Mouse (Mus musculus): ENCODE measurements around the gene Alpl. TPM values are rescaled to one million over a fixed set of nuclear protein-coding genes. Genes with fewer than 3 reads are reported as not detected.

The Alpl gene
- polyA plus RNA-seq (2015; fragmentation: Nextera tagmentation; extraction: Ambion mirVana), result 9.8 and 10.5 TPM in 2 replicates

GRCm38 (mm10) chr4:137795611-137796557, at the start of gene Alpl:
Gene Alpl, minus strand, starts transcription at chr4:137796384.
- WGBS, result 1% methylated on average over 68 of the region's 78 CpGs
- peak within 1 kb of the TSS; percentile 92 for H3K4me2 ChIP-seq (ENCODE audit: low read depth, low read length)
- peak within 1 kb of the TSS; percentile 50 for H3K4me3 ChIP-seq (replicated peaks; ENCODE audit: low read length)
- peak within 1 kb of the TSS; percentile 59 for H3K9ac ChIP-seq (ENCODE audit: low read length)
- no peaks in the 10 kb centered on the region for H3K9me3 ChIP-seq (replicated peaks; ENCODE audit: control insufficient read depth, low read length)
- ATAC-seq (ENCODE audit: insufficient read depth, low FRiP score), result peak; percentile 68
- no peaks in the 10 kb centered on the region; the same call in none of the 2 replicates for H3K27me3 ChIP-seq (ENCODE audit: control insufficient read depth, insufficient read depth, low read length)
- no peaks in the 10 kb centered on the region for H3K36me3 ChIP-seq (ENCODE audit: control insufficient read depth, insufficient read depth, low read length)
- no peak within 1 kb of the TSS for H3K27ac ChIP-seq (ENCODE audit: low read length)
- peaks cover 13% of the 10 kb centered on the region for H3K4me1 ChIP-seq (ENCODE audit: control insufficient read depth, insufficient read depth, low read length)

- H3K4me3 ChIP-seq (replicated peaks; ENCODE audit: low read length), result no peak overlapping the region
- WGBS, result 22% methylated on average over 11 of the region's 11 CpGs
- H3K36me3 ChIP-seq (ENCODE audit: control insufficient read depth, insufficient read depth, low read length), result no peaks in the 10 kb centered on the region
- H3K27me3 ChIP-seq (ENCODE audit: control insufficient read depth, insufficient read depth, low read length), result no peaks in the 10 kb centered on the region
- no peak overlapping the region for H3K27ac ChIP-seq (ENCODE audit: low read length)
- H3K9ac ChIP-seq (ENCODE audit: low read length), result no peak overlapping the region
- no peaks in the 10 kb centered on the region for H3K4me1 ChIP-seq (ENCODE audit: control insufficient read depth, insufficient read depth, low read length)
- no peak overlapping the region for H3K4me2 ChIP-seq (ENCODE audit: low read depth, low read length)
- no peaks in the 10 kb centered on the region for H3K9me3 ChIP-seq (replicated peaks; ENCODE audit: control insufficient read depth, low read length)
- ATAC-seq (ENCODE audit: insufficient read depth, low FRiP score), result peak; percentile 62; the same call in 1 of the 2 replicates
These were observed 48.5 kb upstream of the Alpl start for GRCm38 (mm10) chr4:137844656-137845055.

GRCm38 (mm10) chr4:137839452-137839851, 43.3 kb upstream of the Alpl start:
- H3K4me3 ChIP-seq (replicated peaks; ENCODE audit: low read length), result no peak overlapping the region
- no peak overlapping the region for H3K9ac ChIP-seq (ENCODE audit: low read length)
- 75% methylated on average over 5 of the region's 5 CpGs for WGBS
- no peaks in the 10 kb centered on the region for H3K9me3 ChIP-seq (replicated peaks; ENCODE audit: control insufficient read depth, low read length)
- H3K27ac ChIP-seq (ENCODE audit: low read length), result no peak overlapping the region
- H3K4me2 ChIP-seq (ENCODE audit: low read depth, low read length), result no peak overlapping the region
- H3K27me3 ChIP-seq (ENCODE audit: control insufficient read depth, insufficient read depth, low read length), result no peaks in the 10 kb centered on the region
- H3K4me1 ChIP-seq (ENCODE audit: control insufficient read depth, insufficient read depth, low read length), result no peaks in the 10 kb centered on the region
- ATAC-seq (ENCODE audit: insufficient read depth, low FRiP score), result no peak
- no peaks in the 10 kb centered on the region for H3K36me3 ChIP-seq (ENCODE audit: control insufficient read depth, insufficient read depth, low read length)

GRCm38 (mm10) chr4:137838791-137839190, 42.6 kb upstream of the Alpl start:
- no peaks in the 10 kb centered on the region for H3K9me3 ChIP-seq (replicated peaks; ENCODE audit: control insufficient read depth, low read length)

GRCm38 (mm10) chr4:137837792-137838191, 41.6 kb upstream of the Alpl start:
- no peak for ATAC-seq (ENCODE audit: insufficient read depth, low FRiP score)

More at GRCm38 (mm10) chr4:137838791-137839190, 42.6 kb upstream of the Alpl start:
- no peak overlapping the region for H3K4me3 ChIP-seq (replicated peaks; ENCODE audit: low read length)
- H3K27me3 ChIP-seq (ENCODE audit: control insufficient read depth, insufficient read depth, low read length), result no peaks in the 10 kb centered on the region
- H3K4me1 ChIP-seq (ENCODE audit: control insufficient read depth, insufficient read depth, low read length), result no peaks in the 10 kb centered on the region
- 88% methylated on average over 2 of the region's 2 CpGs for WGBS
- H3K9ac ChIP-seq (ENCODE audit: low read length), result no peak overlapping the region
- H3K36me3 ChIP-seq (ENCODE audit: control insufficient read depth, insufficient read depth, low read length), result no peaks in the 10 kb centered on the region
- no peak for ATAC-seq (ENCODE audit: insufficient read depth, low FRiP score)
- H3K4me2 ChIP-seq (ENCODE audit: low read depth, low read length), result no peak overlapping the region
- H3K27ac ChIP-seq (ENCODE audit: low read length), result no peak overlapping the region

GRCm38 (mm10) chr4:137836741-137837140, 40.6 kb upstream of the Alpl start:
- Histone ChIP-seq H3K27ac (ENCODE audit: low read length) (no peak overlapping the region), H3K9me3 (replicated peaks; ENCODE audit: control insufficient read depth, low read length) (no peaks in the 10 kb centered on the region), H3K9ac (ENCODE audit: low read length) (no peak overlapping the region), H3K36me3 (ENCODE audit: control insufficient read depth, insufficient read depth, low read length) (no peaks in the 10 kb centered on the region), H3K4me2 (ENCODE audit: low read depth, low read length) (no peak overlapping the region), H3K4me3 (replicated peaks; ENCODE audit: low read length) (no peak overlapping the region), H3K27me3 (ENCODE audit: control insufficient read depth, insufficient read depth, low read length) (no peaks in the 10 kb centered on the region), H3K4me1 (ENCODE audit: control insufficient read depth, insufficient read depth, low read length) (no peaks in the 10 kb centered on the region)
- no peak for ATAC-seq (ENCODE audit: insufficient read depth, low FRiP score)
- 77% methylated on average over 5 of the region's 5 CpGs for WGBS

More at GRCm38 (mm10) chr4:137837792-137838191, 41.6 kb upstream of the Alpl start:
- Histone ChIP-seq H3K4me2 (ENCODE audit: low read depth, low read length) (no peak overlapping the region), H3K4me1 (ENCODE audit: control insufficient read depth, insufficient read depth, low read length) (no peaks in the 10 kb centered on the region), H3K36me3 (ENCODE audit: control insufficient read depth, insufficient read depth, low read length) (no peaks in the 10 kb centered on the region), H3K9ac (ENCODE audit: low read length) (no peak overlapping the region), H3K27me3 (ENCODE audit: control insufficient read depth, insufficient read depth, low read length) (no peaks in the 10 kb centered on the region), H3K4me3 (replicated peaks; ENCODE audit: low read length) (no peak overlapping the region), H3K9me3 (replicated peaks; ENCODE audit: control insufficient read depth, low read length) (no peaks in the 10 kb centered on the region), H3K27ac (ENCODE audit: low read length) (no peak overlapping the region)
- WGBS, result 75% methylated on average over 8 of the region's 8 CpGs

- no peak overlapping the region for H3K27ac ChIP-seq (ENCODE audit: low read length)
- H3K4me2 ChIP-seq (ENCODE audit: low read depth, low read length), result 0 out of 2 replicates have a peak overlapping the region, but pooled peaks have one; percentile 5
- no peaks in the 10 kb centered on the region for H3K4me1 ChIP-seq (ENCODE audit: control insufficient read depth, insufficient read depth, low read length)
- WGBS, result 17% methylated on average over 14 of the region's 14 CpGs
- peak; percentile 83; the same call in 1 of the 2 replicates for ATAC-seq (ENCODE audit: insufficient read depth, low FRiP score)
- no peaks in the 10 kb centered on the region for H3K9me3 ChIP-seq (replicated peaks; ENCODE audit: control insufficient read depth, low read length)
- H3K4me3 ChIP-seq (replicated peaks; ENCODE audit: low read length), result no peak overlapping the region
- H3K27me3 ChIP-seq (ENCODE audit: control insufficient read depth, insufficient read depth, low read length), result no peaks in the 10 kb centered on the region
- no peak overlapping the region for H3K9ac ChIP-seq (ENCODE audit: low read length)
- H3K36me3 ChIP-seq (ENCODE audit: control insufficient read depth, insufficient read depth, low read length), result no peaks in the 10 kb centered on the region
These were observed 39.6 kb upstream of the Alpl start for GRCm38 (mm10) chr4:137835624-137836337.

- H3K4me2 ChIP-seq (ENCODE audit: low read depth, low read length), result no peak overlapping the region
- no peak overlapping the region for H3K9ac ChIP-seq (ENCODE audit: low read length)
- WGBS, result 71% methylated on average over 11 of the region's 11 CpGs
- H3K27ac ChIP-seq (ENCODE audit: low read length), result no peak overlapping the region
- no peaks in the 10 kb centered on the region for H3K36me3 ChIP-seq (ENCODE audit: control insufficient read depth, insufficient read depth, low read length)
- no peak for ATAC-seq (ENCODE audit: insufficient read depth, low FRiP score)
- H3K27me3 ChIP-seq (ENCODE audit: control insufficient read depth, insufficient read depth, low read length), result peaks cover 7% of the 10 kb centered on the region; the same call in 1 of the 2 replicates
- H3K4me1 ChIP-seq (ENCODE audit: control insufficient read depth, insufficient read depth, low read length), result no peaks in the 10 kb centered on the region
- H3K9me3 ChIP-seq (replicated peaks; ENCODE audit: control insufficient read depth, low read length), result no peaks in the 10 kb centered on the region
- H3K4me3 ChIP-seq (replicated peaks; ENCODE audit: low read length), result no peak overlapping the region
These were observed 35.4 kb upstream of the Alpl start for GRCm38 (mm10) chr4:137831598-137831997.

- Histone ChIP-seq H3K9ac (ENCODE audit: low read length) (no peak overlapping the region), H3K4me3 (replicated peaks; ENCODE audit: low read length) (no peak overlapping the region), H3K27me3 (ENCODE audit: control insufficient read depth, insufficient read depth, low read length) (peaks cover 7% of the 10 kb centered on the region; the same call in 1 of the 2 replicates), H3K27ac (ENCODE audit: low read length) (no peak overlapping the region), H3K9me3 (replicated peaks; ENCODE audit: control insufficient read depth, low read length) (no peaks in the 10 kb centered on the region), H3K4me1 (ENCODE audit: control insufficient read depth, insufficient read depth, low read length) (no peaks in the 10 kb centered on the region), H3K36me3 (ENCODE audit: control insufficient read depth, insufficient read depth, low read length) (no peaks in the 10 kb centered on the region), H3K4me2 (ENCODE audit: low read depth, low read length) (no peak overlapping the region)
- ATAC-seq (ENCODE audit: insufficient read depth, low FRiP score), result no peak
- 17% methylated on average over 6 of the region's 6 CpGs for WGBS
These were observed 34.2 kb upstream of the Alpl start for GRCm38 (mm10) chr4:137830380-137830779.
